Mouse (Mus musculus): ENCODE data around the gene Nxn.

Nxn gene

DNA sequence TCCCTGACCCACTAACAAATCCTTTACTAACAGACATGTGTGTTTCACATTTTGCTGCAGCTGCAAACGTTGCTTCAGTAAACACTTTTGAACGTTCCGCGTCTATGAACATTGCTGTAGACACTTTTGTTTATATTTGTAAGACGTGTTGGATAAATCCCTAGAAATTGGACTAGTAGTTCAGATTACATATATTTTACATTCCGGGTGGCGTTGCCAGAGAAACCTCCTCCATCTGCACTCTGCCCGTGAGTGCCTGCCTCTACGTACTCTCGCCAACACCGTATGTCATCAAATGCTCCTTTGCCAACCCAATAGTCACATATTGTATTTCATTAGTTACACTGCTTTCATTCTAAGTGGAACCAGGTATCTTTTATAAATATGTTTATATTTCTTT, 59.8 kb downstream of the Nxn start:
- in situ Hi-C loops (cut with MboI; ENCODE audit: unreplicated experiment in 2 of 2) = no loop called here

DNA sequence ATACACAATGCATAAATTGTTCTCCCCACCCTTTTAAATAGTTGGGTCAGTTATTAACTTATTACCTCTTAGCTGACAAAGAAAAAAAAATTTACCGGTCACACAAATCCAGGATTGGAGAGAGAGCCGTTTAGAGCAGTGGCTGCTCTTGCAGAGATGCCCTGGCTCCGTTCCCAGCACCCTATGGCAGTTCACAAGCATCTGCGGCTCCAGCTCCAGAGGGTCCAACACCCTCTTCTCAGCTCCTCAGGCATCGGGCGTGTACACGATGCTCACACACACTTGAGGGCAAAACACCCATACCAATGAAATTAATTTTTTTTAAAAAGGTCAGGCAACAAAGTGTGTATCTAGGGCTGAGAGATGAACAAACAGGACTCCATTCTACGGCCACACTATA, 60.3 kb downstream of the Nxn start:
- in situ Hi-C loops (cut with MboI; ENCODE audit: unreplicated experiment in 2 of 2) = no loop called here

DNA sequence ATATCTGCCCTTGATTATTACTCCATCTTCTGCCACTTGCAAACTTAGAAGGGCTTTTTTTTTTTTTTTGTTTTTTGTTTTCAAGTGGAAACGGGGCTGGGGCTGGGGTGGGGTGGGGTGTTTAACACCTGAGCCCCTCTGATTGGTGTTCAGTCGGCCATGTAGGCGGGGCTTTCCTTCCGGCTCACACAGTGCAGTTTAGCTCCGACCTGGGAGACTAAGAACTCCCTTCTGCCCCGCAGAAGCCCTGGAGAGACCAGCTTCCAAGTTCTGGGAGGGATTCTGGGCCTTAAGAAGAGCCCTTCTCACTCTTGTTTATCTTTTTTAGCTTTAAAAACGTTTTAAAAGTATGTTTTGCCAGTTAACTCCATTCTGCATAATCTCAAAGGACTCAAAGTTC, 61.2 kb downstream of the Nxn start:
- in situ Hi-C loops (cut with MboI; ENCODE audit: unreplicated experiment in 2 of 2) = no loop called here

DNA sequence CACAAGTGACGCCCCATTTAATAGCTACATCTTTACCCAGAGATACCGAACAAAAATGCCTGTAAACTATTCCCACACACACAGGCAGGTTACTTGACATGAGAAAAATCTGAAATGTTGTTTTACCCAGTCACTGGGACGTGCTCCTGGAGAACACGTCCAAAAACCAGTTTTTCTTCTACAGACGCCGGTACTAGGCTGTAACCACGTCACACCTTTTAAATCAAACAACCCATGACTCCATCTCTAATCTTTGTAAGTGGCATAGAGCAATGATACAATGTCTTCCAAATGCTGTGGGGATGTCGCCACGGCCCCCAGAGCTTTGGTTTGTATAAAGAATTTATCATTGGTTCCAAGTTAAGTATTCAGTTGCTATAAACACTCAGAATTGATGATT, 61.7 kb downstream of the Nxn start:
- in situ Hi-C loops (cut with MboI; ENCODE audit: unreplicated experiment in 2 of 2) = no loop called here

DNA sequence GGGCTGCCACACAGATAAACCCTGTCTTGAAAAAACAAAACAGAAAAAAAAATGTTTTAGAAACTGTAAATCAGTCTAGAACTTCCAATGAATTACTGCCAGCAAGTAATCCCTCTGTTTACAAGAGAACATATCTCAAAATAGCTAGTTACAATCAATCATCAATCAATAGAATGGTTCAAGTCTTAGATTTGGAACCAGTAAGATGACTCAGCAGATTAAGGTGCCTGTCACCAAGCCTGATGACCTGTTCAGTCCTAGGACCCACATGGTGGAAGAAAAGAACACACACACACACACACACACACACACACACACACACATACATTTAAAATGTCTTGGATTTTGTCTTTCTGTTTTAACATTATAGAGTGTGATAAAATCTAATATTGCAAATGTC, 62.7 kb downstream of the Nxn start:
- in situ Hi-C loops (cut with MboI; ENCODE audit: unreplicated experiment in 2 of 2) = no loop called here

DNA sequence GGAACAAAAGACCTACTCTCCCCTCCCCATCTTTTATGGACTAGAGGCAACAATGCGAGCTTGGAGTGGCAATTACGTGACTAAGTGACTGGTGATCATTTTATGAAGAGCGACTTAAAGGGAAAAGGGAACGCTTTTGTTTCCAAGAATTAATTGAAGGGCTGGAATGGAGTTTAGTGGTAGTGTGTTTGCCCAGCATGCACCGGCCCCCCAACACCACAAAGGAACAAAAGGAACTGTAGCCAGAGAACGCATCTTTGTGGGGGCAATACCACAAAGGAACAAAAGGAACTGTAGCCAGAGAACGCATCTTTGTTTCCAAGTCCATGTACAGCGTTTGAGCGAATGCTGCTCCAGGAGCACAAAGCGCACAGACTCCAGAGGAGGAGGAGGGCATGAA, 64.0 kb downstream of the Nxn start:
- in situ Hi-C loops (cut with MboI; ENCODE audit: unreplicated experiment in 2 of 2) = no loop called here

DNA sequence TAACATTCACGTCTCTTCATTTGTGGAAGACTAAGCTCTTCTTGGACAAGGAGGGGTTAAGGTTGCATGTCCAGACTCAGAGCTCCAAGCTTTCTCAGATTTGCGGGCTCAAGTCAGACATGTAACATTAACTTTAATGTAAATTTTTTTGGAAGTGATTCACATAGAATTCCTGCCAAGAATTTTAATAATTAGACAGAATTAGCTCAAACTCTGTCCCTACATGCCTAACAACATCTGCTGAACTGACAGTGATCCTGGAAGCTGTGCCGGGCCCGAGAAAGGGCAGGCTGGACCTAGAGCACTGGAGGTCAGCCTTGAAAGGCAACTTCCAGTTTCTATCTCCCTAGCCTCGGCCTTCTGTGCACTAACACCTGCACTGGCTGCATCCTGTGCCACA, 66.7 kb downstream of the Nxn start:
- in situ Hi-C loops (cut with MboI; ENCODE audit: unreplicated experiment in 2 of 2) = no loop called here

DNA sequence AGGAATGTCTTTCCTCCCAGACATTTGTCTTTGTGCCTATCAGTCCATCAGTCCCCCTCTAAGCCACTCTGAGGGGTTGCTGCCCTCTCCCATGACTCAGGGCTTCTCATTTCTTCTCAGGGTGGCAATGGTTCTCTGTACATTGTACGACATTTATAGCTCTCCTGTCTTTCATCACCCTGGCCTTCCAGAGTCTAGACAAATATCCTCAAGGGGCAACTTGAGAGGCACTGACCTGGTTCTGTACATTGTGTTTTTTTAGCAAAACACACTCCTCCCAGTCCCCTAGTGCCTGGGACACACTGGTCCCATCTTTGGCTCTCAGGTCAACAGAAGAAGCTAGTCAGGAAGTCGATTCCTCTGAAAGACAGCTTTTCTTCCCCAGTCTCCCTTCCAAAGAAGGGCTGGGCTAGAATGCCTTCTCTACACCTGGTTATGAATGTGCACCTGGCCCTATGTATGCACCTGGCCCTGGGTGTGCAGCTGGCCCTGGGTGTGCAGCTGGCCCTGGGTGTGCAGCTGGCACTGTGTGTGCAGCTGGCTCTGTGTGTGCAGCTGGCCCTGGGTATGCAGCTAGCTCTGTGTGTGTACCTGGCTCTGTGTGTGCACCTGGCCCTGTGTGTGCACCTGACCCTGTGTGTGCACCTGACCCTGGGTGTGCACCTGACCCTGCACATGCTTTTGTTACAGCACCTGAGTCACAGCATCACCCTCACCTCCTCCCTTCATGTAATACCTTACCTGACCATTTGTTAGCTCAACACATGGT, 70.2 kb downstream of the Nxn start:
- in situ Hi-C loops (cut with MboI; ENCODE audit: unreplicated experiment in 2 of 2) = no loop called here

DNA sequence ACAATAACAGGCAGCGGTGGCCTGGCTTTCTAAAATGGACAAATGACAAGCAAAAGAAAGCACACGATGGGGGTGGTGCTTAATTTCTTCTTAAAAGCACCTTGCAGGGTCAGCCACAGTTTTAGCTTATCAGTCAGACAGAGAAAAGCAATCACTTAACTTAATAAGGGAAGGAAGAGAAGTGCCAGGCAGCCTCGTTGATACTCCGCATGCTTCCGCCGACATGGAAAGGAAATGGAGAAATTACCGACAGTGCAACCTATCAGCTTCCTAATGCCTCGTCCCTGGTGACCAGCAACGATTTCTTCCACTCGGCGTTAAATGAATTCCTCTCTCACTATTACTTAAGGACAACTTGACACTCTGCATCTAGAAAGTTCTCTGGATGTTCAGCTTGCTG, 70.9 kb downstream of the Nxn start:
- in situ Hi-C loops (cut with MboI; ENCODE audit: unreplicated experiment in 2 of 2) = no loop called here

DNA sequence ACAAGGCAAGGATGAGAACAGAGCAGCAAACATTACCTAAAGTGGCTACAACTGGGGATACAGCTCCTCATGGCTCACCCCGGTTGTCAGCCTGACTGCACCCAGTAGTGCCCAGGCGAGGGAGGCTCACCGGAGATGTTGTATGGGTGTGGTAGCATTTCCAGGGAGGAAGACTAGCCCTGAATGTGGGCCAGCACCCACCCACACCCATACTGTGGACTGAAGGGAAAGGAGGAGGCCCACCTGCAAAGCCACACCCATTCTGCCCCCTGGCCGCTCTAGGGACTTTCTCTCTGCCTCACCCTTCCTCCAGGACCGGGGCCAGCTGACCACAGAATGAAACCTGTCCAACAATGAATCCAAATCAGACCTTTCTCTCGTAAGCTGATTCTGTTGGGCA, 72.3 kb downstream of the Nxn start:
- in situ Hi-C loops (cut with MboI; ENCODE audit: unreplicated experiment in 2 of 2) = no loop called here

DNA sequence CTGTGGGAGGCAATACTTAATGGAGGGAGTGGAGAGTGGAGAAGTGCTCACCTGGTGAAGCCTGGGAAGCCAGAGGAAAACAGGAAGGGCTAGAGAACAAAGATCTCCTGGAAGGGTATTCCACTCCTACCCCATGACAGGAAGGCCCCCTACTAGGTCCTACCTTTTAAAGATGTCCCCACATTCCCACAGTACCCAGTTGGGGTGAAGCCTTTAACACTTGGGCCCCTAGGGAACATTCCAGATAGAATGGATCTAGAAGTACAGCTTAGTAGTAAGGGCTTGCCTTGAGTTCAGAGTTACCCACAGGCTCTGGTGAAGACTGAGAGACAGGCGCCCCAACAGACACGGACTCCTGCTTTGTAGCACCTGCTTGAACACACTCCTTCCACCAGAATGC, 72.9 kb downstream of the Nxn start:
- in situ Hi-C loops (cut with MboI; ENCODE audit: unreplicated experiment in 2 of 2) = no loop called here

DNA sequence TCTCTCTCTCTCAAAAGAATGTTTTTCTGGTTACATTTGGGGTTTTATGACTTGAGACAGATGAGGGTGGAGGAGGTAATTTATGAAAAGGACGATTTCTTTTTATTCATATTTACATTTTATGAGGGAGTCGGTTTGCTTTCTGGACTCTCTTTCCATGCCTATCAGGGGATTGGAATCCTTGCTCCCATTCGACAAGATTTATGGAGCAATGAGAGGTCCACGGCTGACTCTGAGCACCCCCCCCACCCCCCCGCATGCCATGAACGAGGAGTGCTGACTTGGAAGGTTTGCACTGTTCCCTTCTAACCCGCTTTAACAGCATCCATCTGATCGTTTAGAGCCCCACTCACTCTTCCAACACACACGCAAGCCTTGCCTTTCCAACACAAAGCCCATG, 74.1 kb downstream of the Nxn start:
- in situ Hi-C loops (cut with MboI; ENCODE audit: unreplicated experiment in 2 of 2) = no loop called here

DNA sequence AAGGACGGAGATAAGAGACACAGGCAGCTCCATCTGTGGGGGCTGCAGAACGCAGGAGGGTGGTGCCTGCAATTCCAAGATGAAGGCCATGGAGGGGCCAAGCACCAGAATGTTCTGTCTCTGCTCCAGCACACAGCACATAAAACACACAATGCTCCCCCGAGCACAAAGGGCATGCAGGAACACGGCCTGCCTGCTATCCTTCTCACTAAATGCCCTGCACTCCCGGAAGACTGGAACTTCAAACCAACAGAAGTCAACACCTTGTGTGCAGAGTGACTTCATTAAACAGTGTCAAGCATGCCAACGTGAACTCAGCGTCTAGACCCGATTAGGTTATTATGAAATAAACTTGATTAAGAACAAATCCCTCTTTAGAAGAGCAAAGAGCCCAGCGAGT, 74.7 kb downstream of the Nxn start:
- in situ Hi-C loops (cut with MboI; ENCODE audit: unreplicated experiment in 2 of 2) = no loop called here

DNA sequence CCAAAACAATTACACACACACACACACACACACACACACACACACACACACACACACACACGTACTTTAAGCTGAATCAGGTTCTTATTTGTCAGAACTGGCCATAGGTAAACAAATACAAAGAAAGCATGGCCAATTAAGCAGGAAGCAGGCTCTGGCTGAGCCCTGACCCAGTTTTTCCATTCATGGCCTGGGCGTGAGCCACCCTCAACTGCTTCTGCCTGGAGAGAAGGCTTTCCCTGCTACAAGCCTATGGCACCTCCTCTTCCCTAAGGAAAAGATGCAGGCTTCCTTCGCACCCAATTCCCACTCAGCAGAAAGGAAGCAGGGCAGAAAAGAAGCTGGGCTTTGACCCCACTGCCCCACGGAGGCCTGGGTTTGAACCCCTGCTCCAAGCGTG, 76.0 kb downstream of the Nxn start:
- in situ Hi-C loops (cut with MboI; ENCODE audit: unreplicated experiment in 2 of 2) = no loop called here

DNA sequence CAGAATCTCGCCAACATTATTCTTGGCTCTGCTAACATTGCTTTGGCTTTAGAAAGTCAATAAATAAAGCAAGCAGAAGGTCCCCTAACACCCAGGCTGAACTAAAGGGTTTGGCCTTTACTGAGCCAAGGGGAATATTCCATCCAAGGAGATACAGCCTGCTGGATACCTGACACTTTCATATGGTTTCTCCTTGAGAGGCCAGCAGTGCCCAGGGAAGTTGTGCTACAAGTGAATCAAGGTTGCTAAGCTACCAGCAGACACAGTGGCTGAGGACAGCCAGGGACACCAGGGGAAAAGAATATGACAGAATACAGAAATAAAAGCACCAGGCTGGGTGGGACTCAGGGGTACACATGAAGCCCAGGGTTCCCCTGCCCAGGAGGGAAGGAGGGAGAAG, 76.9 kb downstream of the Nxn start:
- in situ Hi-C loops (cut with MboI; ENCODE audit: unreplicated experiment in 2 of 2) = no loop called here

DNA sequence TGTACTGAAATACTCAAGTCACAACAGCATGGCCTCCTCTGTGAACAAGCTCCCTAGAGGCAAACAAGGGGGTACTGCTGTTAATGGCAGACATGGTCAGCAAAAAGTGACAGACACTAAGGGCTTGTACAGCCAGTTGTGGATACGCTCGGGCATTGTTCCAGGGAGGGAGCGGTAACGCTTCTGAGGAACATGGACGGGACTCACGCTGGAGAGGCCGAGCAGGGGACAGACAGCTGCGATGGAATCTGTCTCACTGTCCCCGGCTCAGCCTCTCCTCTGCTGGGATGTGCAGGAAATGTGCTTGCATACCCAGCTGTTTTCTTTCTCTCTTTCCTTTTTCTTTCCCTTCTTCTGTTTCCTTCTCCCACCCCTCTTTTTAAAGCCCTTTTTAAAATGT, 78.5 kb downstream of the Nxn start:
- in situ Hi-C loops (cut with MboI; ENCODE audit: unreplicated experiment in 2 of 2) = no loop called here

DNA sequence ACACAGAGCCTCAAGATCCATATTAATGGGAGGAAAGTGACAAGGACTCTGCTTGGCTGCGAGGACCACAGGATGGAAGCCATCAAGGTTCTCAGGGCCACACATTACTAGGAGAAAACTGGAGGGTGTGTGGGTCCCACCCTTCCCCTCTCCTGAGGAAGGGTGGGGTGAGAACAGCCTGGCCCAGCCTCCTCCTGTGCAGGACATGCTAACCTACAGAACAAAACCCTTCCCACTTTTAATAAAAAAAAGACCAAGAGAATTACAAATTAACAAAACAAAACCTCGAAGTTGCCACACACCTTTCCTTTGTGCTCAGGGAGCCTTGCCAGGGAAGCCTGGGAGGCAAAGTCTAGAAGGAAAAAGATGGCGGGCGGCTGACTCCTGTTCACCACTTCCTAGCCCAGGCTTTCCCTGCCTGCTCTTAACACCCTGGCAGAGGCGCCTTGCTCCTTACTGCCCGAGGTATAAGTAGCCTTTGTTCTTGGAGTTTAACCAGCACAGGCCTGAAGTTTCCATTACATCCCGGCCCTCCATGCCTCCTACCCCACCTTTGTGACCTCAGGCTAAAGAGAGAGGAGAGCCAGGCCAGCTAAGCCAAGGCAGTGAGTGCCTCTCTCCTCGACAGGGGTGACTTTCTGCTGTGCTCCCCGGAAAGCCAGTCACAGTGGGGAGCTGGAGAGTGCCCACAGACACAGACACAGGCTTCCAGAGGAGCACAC, 79.1 kb downstream of the Nxn start:
- in situ Hi-C loops (cut with MboI; ENCODE audit: unreplicated experiment in 2 of 2) = loop anchor here in 1 of 2 experiments (5.0 kb wide), 1 partner anchor 72 kb away; no protein-coding TSS in a partner anchor

DNA sequence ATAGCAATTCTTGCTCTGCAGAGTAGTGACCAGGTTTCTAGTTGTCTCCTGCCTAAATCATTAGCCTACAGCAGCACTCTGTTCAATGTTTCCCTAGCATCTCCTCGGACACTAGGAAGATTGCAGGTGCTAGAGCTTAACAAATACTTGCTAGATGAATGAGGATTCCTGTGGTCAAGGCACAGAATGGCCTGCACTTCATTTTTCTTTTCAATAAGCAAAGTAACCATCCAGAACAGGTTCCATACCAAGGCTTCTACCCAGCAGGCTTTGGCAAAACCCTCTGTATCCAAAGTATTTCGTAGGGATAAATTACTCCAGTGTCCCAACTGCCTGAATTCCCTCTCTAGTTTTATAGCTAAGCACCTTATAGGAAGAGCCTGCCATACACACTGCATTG, 81.0 kb downstream of the Nxn start:
- in situ Hi-C loops (cut with MboI; ENCODE audit: unreplicated experiment in 2 of 2) = loop anchor here in 1 of 2 experiments (5.0 kb wide), 1 partner anchor 74 kb away; no protein-coding TSS in a partner anchor

DNA sequence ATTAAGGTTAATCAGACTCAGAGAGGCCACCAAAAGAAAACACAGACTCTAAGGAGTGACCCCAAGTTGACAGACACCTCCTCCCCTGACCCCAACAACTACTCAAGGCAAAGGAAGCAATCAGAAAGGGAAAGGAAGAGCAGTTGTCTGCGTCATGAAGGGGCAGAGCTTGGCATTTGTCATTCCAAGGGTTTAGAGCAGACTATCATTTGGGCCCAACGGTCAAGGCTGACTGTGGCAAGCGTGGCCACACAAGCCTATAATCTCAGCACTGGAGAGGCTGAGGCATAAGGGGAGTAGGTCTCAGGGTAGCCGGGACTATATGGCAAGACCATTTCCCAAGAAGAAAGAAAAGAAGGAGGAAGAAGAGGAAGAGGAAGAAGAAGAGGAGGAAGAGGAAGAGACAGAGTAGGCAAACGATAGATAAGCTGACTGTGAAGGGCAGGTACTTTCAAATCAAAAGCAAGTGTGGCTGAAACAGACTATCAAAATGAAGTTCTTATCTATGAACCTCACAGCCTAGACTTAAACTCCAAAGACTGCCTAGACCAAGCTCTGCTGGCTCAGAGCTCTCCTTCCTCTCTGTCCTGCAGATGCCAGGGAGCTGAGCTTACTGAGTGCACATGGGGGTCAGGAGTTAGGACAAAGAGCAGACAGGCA, 83.0 kb downstream of the Nxn start:
- in situ Hi-C loops (cut with MboI; ENCODE audit: unreplicated experiment in 2 of 2) = loop anchor here in 1 of 2 experiments (5.0 kb wide), 1 partner anchor 76 kb away; no protein-coding TSS in a partner anchor

DNA sequence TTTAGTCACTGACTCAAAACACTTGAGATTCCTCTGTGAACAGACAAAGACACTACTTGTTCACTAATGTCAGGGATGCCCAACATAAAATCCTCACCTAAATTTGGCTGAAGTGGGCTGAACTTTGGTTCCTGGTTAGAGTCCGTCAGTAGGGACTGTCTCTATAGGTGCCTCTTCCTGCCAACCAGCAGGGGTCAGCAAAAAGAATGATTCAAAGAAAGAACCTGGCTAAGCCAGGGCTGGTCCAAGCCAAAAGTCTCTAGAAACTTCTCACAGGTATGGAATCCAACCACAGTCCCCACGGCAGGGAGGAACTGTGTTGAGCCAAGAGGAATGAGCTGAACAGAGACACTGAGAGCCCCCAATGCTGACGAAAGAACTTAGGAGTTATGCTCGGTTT, 84.2 kb downstream of the Nxn start:
- in situ Hi-C loops (cut with MboI; ENCODE audit: unreplicated experiment in 2 of 2) = loop anchor here in 1 of 2 experiments (5.0 kb wide), 1 partner anchor 78 kb away; no protein-coding TSS in a partner anchor

DNA sequence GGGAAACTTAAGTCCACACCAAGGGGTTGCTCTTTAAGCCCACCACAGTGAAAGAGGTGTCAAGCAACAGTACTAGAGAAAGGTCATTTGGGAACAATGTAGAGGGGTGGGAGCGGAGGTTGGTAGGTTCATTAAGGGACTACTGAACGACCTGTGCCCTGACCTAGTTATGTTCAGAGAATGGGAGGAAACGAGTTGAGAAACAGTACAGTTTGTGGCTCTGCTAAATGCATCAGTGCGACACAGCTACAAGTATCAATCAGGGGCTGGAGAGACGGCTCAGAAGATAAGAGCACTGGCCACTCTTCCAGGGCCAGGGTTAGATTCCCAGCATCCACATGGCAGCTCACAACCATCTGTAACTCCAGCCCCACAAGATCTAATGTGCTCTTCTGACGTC, 84.8 kb downstream of the Nxn start:
- in situ Hi-C loops (cut with MboI; ENCODE audit: unreplicated experiment in 2 of 2) = no loop called here

DNA sequence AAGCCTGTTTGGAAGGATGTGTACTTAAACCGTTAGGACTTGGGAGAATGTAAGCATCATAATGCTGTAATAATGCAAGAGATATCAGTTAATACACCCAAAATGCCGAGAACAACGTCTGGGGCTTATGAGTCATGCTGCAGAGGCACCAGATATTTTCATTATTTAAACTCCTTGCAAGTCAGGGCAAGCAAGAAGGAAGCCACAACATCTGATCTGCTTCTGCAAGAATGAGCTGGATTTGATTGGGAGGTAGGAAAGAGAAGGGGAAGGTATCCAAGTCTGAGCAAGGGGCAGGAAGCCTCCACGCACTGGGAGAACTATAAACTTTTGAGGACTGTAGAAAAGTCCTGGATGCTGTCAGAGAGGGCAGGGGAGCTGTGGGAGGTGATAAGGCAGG, 86.1 kb downstream of the Nxn start:
- in situ Hi-C loops (cut with MboI; ENCODE audit: unreplicated experiment in 2 of 2) = no loop called here

Data from v-Abl transformed pro-B cells (cell line).